ENCODE assay signal across 29 mouse cellular contexts in genomic region chr8:94948421-94948820, GRCm38 (mm10). TPM values are rescaled to one million over a fixed set of nuclear protein-coding genes. Genes with fewer than 3 reads are reported as not detected.
"Had no signal": no experiment of that assay in that cellular context is flagged by ENCODE, and none has a peak within 500 bp of the region (broad histone marks: within the 10 kb centered on the region; RNA-seq: fewer than 3 reads in every experiment).

No protein-coding gene starts in this region.

- H3K27ac ChIP-seq: embryonic facial prominence, embryonic 10.5 days; embryonic facial prominence, embryonic 12.5 days; embryonic facial prominence, embryonic 13.5 days; embryonic facial prominence, embryonic 15.5 days; forebrain, embryonic 10.5 days; forebrain, embryonic 12.5 days; forebrain, embryonic 13.5 days; gastrocnemius, adult 2 months; heart, adult 2 months had no signal

- H3K4me2 ChIP-seq: embryonic facial prominence, embryonic 12.5 days; embryonic facial prominence, embryonic 13.5 days; embryonic facial prominence, embryonic 15.5 days; forebrain, embryonic 12.5 days; forebrain, embryonic 13.5 days had no signal

- H3K4me1 ChIP-seq: embryonic facial prominence, embryonic 12.5 days; embryonic facial prominence, embryonic 15.5 days had no signal

- H3K9ac ChIP-seq: embryonic facial prominence, embryonic 12.5 days; embryonic facial prominence, embryonic 13.5 days; embryonic facial prominence, embryonic 15.5 days; forebrain, embryonic 12.5 days; forebrain, embryonic 13.5 days; forebrain, postnatal 0 days had no signal

- DNase-seq: cerebellum, adult 8-10 months; cerebellum, adult 9-10 months; cerebellum, adult 9-11 months; cerebellum, postnatal 14 days; cerebellum, postnatal 25 days; cerebellum, postnatal 36 days; embryo, embryonic 11 days; forebrain, postnatal 0 days; gastrocnemius, adult 2 months; gastrocnemius, postnatal 10 days; gastrocnemius, postnatal 14 days; gastrocnemius, postnatal 25 days; gastrocnemius, postnatal 36 days; heart, adult 11 months; heart, adult 18-20 months; heart, adult 2 months had no signal

- H3K27me3 ChIP-seq: embryonic facial prominence, embryonic 12.5 days; embryonic facial prominence, embryonic 13.5 days; embryonic facial prominence, embryonic 15.5 days; forebrain, embryonic 12.5 days; forebrain, embryonic 13.5 days had no signal

- H3K36me3 ChIP-seq: embryonic facial prominence, embryonic 10.5 days; embryonic facial prominence, embryonic 12.5 days; embryonic facial prominence, embryonic 13.5 days; embryonic facial prominence, embryonic 15.5 days; forebrain, embryonic 10.5 days; forebrain, embryonic 12.5 days had no signal

- H3K9me3 ChIP-seq: embryonic facial prominence, embryonic 10.5 days; embryonic facial prominence, embryonic 12.5 days; embryonic facial prominence, embryonic 13.5 days; embryonic facial prominence, embryonic 15.5 days; forebrain, embryonic 10.5 days; forebrain, embryonic 12.5 days; forebrain, embryonic 13.5 days had no signal

- ATAC-seq: forebrain, embryonic 13.5 days; forebrain, embryonic 14.5 days; forebrain, embryonic 16.5 days; forebrain, postnatal 0 days had no signal

- H3K4me3 ChIP-seq: embryonic facial prominence, embryonic 10.5 days; embryonic facial prominence, embryonic 12.5 days; embryonic facial prominence, embryonic 13.5 days; embryonic facial prominence, embryonic 15.5 days; erythroblast, embryonic 14.5 days; forebrain, embryonic 10.5 days; forebrain, embryonic 12.5 days; forebrain, embryonic 13.5 days; gastrocnemius, adult 2 months; heart, adult 2 months had no signal

RNA-seq across cellular contexts. Expression of gene Adgrg5, which starts 24.9 kb away (rescaled TPM):
- total RNA-seq: gastrocnemius, adult 18-20 months; gastrocnemius, postnatal 14 days; gastrocnemius, postnatal 25 days; gastrocnemius, postnatal 36 days; granulocyte monocyte progenitor cell, adult 5-6 weeks had no signal
- polyA plus RNA-seq: embryonic facial prominence, embryonic 11.5 days; erythroblast, embryonic 14.5 days; forebrain, embryonic 12.5 days; forebrain, embryonic 14.5 days; forebrain, embryonic 16.5 days had no signal
